Mouse (Mus musculus): Measurements from ENCODE around the gene Slamf1. TPM values are rescaled to one million over a fixed set of nuclear protein-coding genes. Genes with fewer than 3 reads are reported as not detected.

Slamf1 gene
- polyA plus RNA-seq, 1 experiment from 2014 or later: 0.19 TPM

DNA sequence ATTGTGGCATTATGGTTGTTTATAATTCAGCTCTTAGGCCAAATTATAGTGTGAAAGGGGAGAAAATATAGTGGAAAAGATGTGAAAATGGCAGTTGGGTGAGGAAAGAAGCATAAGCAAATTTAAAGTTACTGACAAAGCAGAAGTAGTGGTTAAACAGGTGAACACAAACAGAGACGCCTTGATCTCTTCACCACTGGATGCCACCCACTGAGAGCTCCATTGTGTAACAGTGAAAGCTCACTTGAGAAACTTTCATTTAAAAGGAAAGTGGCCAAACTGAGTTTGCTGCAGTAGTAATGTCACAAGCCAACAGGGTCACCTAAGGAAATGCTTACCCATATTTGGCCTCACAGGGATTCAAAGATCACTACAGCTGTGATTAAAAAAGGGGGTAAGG is 54.4 kb downstream of the Slamf1 start:
- Histone ChIP-seq H3K4me1 (0 out of 2 replicates have a peak, but pooled peaks cover 3% of the 10 kb centered on the region), H3K27me3 (ENCODE audit: poor library complexity, severe bottlenecking) (no peaks in the 10 kb centered on the region), H3K4me3 (no peak overlapping the region), H3K27ac (no peak overlapping the region), H3K9me3 (no peaks in the 10 kb centered on the region), H3K36me3 (replicated peaks) (no peaks in the 10 kb centered on the region)
- DNase-seq (ENCODE audit: extremely low spot score, low spot score): no peak
- WGBS: 6% methylated on average over 1 of the region's 1 CpGs

DNA sequence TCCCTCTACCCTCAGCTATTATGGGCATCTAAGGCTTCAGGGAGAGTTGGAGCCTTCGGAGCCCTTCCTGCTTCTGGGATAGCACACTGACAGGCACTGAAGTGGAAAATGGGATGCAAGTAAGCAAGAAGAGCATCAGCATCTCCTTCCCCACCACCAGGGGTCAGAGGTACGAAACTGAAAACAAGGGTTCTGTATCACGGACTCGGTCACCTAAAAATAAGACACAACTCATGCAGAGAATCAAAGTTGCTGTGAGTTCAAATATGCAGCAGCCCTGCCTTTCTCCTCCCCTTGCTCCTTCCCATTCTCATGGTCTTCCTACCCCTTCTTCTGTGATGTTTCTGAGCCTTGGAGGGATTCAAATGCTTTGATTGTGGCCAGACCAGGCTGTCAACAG is 58.5 kb downstream of the Slamf1 start:
- WGBS: 37% methylated on average over 4 of the region's 4 CpGs
- no peaks in the 10 kb centered on the region for H3K36me3 ChIP-seq (replicated peaks)
- DNase-seq (ENCODE audit: extremely low spot score, low spot score): no peak

DNA sequence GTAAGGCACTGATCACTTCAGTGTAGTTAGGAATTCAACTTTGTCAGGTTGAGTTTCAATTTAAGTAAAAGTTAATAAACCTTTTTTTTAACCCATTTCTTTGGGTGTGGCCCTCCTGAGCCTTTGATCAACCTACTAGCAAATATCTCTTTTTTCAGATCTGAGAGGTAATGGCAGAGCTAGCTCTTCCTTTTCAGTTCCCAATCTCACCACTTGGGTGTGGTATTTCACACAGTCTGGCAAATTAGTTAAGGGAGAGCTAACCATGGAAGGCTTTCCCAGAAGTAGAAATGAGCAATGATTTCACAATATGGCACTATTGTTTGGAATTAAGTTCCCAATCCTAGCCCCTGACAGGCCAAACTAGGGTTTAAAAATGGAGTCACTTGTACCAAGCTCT is 59.2 kb downstream of the Slamf1 start:
- H3K36me3 ChIP-seq (replicated peaks): no peaks in the 10 kb centered on the region
- DNase-seq (ENCODE audit: extremely low spot score, low spot score): no peak
- H3K4me3 ChIP-seq: no peak overlapping the region
- no peaks in the 10 kb centered on the region for H3K27me3 ChIP-seq (ENCODE audit: poor library complexity, severe bottlenecking)
- 0 out of 2 replicates have a peak, but pooled peaks cover 3% of the 10 kb centered on the region for H3K4me1 ChIP-seq
- no peaks in the 10 kb centered on the region for H3K9me3 ChIP-seq
- no peak overlapping the region for H3K27ac ChIP-seq

More for the DNA sequence above, 58.5 kb downstream of the Slamf1 start:
- Histone ChIP-seq H3K27me3 (ENCODE audit: poor library complexity, severe bottlenecking) (no peaks in the 10 kb centered on the region), H3K4me3 (no peak overlapping the region), H3K9me3 (no peaks in the 10 kb centered on the region), H3K27ac (no peak overlapping the region), H3K4me1 (0 out of 2 replicates have a peak, but pooled peaks cover 3% of the 10 kb centered on the region)

DNA sequence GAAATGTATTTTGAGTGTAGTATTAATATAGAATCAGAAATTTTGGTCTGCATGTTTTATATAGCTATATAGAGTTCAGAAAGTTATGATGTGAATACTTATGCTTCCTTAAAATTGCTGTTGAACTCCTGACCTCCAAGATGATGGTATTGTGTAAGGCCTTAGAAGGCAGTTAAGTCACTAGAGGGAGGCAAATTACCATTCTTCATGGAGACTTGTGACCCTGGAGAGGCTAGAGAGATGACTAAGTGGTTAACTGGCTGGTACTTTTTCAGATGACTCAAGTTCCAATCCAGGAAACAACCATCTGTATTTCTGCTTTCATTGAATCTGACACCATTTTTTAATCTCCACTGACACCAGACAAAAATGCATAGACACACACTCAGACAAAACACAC is 60.7 kb downstream of the Slamf1 start:
- Histone ChIP-seq H3K27me3 (ENCODE audit: poor library complexity, severe bottlenecking) (no peaks in the 10 kb centered on the region), H3K9me3 (no peaks in the 10 kb centered on the region), H3K27ac (no peak overlapping the region), H3K36me3 (replicated peaks) (no peaks in the 10 kb centered on the region), H3K4me3 (no peak overlapping the region), H3K4me1 (no peaks in the 10 kb centered on the region)
- DNase-seq (ENCODE audit: extremely low spot score, low spot score): no peak

DNA sequence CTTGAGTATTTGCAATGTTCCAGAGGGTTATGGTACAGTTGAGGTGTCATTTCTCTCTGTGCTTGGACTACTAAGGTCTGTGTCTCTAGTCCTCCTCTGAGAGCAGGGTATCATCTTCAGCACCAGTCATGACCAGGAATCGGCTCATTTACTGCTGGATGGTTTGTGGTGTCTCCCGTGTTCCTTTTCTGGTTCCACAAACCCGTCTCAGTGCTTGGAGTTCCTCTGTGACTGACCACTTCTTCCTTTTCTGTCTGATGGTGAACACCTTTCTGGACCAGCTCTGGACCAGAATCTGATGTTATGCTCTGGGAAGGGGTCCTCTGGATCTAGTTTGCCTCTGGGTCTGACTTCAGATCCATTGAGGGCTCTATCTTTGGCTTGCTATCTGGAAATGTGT is 72.6 kb downstream of the Slamf1 start, which contains the start of gene Cd84:
Cd84 (plus strand) TSS at position 210 of the 400 bp plus-strand sequence.
- Histone ChIP-seq H3K4me1 (no peaks in the 10 kb centered on the region), H3K4me3 (no peak within 1 kb of the TSS), H3K27ac (no peak within 1 kb of the TSS), H3K9me3 (no peaks in the 10 kb centered on the region), H3K36me3 (replicated peaks) (no peaks in the 10 kb centered on the region), H3K27me3 (ENCODE audit: poor library complexity, severe bottlenecking) (no peaks in the 10 kb centered on the region)
- 91% methylated on average over 3 of the region's 3 CpGs for whole genome bisulfite sequencing
- DNase-seq (ENCODE audit: extremely low spot score, low spot score): no peak

DNA sequence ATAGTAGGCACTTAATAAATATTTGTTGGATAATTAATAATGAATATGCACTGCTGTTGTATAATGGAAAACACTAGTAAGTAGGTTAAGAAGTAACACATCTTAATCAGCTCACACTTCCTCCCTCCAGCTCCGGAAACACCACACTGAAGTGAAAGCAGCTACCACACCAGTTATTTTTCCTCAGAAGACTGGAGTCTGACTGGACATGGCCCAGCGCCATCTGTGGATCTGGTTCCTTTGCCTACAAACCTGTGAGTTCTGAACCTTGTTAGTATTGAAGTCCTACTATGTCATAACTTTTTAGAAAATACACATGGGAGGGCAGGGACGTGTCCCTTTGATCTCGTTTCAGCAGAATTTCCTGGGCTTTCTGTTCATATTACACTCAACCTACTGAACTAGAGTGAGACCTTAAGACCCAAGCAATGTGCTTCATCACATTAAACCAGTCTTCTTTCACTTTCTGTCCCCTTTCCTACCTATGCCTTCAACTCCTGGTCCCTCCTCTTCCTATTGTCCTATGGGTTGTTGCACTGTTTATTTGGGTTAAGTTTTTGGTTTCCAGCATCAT is 73.6 kb downstream of the Slamf1 start:
- 89% methylated on average over 4 of the region's 4 CpGs for WGBS
- Histone ChIP-seq H3K27ac (no peak overlapping the region), H3K36me3 (replicated peaks) (no peaks in the 10 kb centered on the region), H3K9me3 (no peaks in the 10 kb centered on the region), H3K27me3 (ENCODE audit: poor library complexity, severe bottlenecking) (no peaks in the 10 kb centered on the region), H3K4me3 (no peak overlapping the region), H3K4me1 (no peaks in the 10 kb centered on the region)
- DNase-seq (ENCODE audit: extremely low spot score, low spot score): no peak

DNA sequence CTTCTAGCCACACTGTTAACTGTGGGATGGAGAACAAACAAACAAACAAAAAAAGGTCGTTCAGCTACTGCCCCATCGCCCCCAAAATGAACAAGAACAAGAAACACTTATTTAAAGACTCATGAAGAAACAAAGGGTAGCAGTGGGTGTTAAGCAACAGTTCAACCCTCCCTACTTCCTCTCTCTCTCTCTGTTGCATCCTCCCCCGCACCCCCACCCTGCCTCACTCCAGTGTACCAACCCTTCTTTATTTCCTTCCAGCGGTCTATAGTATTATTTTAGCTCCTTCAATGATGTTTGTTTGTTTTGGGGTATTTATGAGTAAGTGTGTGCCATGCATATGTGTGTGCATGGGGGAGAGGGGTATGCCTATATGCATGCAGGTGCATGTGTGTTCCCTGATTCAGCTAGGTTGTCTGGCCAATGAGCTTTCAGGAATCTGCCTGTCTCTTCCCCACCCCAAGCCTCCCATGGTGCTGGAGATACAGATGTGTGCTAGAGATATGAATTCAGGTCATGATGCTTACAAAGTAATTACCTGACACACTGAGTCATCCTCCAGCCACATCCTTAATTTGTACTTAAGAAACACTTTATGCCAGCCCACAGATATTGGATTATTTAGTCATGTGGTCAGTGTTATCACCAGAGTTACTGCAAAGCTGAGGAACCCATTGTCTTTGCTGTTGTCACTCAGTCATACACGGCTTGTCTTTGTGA is 78.3 kb downstream of the Slamf1 start:
- Histone ChIP-seq H3K4me3 (no peak overlapping the region), H3K4me1 (no peaks in the 10 kb centered on the region), H3K27ac (no peak overlapping the region), H3K9me3 (no peaks in the 10 kb centered on the region), H3K36me3 (replicated peaks) (no peaks in the 10 kb centered on the region), H3K27me3 (ENCODE audit: poor library complexity, severe bottlenecking) (no peaks in the 10 kb centered on the region)
- DNase-seq (ENCODE audit: extremely low spot score, low spot score): no peak
- WGBS: 82% methylated on average over 5 of the region's 5 CpGs

DNA sequence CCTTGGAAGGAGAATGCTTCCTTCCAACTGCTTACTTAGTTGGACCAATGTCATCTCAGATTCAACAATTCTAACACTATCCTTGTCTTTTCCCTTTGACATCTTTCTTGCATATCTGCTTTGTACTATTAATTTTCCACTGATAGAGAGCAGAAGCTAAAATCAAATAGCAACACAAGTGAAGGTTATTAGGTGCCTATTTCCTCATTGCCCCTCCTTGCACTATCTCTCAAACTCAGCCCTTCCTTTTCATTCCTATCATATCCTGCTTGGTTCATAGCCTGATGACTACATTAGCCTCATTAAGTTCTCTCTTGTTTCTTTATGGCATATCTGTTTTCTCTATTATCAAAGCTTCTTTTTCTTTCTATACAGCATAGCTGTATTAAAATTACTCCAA is 81.3 kb downstream of the Slamf1 start:
- DNase-seq (ENCODE audit: extremely low spot score, low spot score): no peak
- Histone ChIP-seq H3K36me3 (replicated peaks) (no peaks in the 10 kb centered on the region), H3K4me3 (no peak overlapping the region), H3K27ac (no peak overlapping the region), H3K27me3 (ENCODE audit: poor library complexity, severe bottlenecking) (no peaks in the 10 kb centered on the region), H3K4me1 (no peaks in the 10 kb centered on the region), H3K9me3 (no peaks in the 10 kb centered on the region)

DNA sequence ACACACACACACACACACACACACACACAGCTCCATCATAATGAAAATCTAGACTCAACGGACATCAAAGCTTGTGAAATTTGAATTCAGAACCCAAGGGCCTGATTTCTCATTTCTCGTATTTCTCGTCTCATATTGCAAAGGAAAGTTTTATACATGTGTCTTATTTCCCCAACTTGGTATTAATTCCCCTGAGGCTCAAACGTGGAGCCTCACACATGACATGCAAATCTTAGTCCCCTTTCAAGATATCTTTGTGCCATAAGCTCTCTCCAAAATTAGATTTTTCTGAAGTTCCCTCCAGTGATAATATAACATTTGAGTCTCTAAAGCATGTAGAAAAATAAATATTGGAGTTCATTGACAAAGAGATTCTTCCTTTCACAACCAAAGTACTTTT is 81.8 kb downstream of the Slamf1 start:
- Histone ChIP-seq H3K36me3 (replicated peaks) (no peaks in the 10 kb centered on the region), H3K27ac (no peak overlapping the region), H3K9me3 (no peaks in the 10 kb centered on the region), H3K4me3 (no peak overlapping the region), H3K4me1 (no peaks in the 10 kb centered on the region), H3K27me3 (ENCODE audit: poor library complexity, severe bottlenecking) (no peaks in the 10 kb centered on the region)
- no peak for DNase-seq (ENCODE audit: extremely low spot score, low spot score)
- 82% methylated on average over 4 of the region's 4 CpGs for WGBS

DNA sequence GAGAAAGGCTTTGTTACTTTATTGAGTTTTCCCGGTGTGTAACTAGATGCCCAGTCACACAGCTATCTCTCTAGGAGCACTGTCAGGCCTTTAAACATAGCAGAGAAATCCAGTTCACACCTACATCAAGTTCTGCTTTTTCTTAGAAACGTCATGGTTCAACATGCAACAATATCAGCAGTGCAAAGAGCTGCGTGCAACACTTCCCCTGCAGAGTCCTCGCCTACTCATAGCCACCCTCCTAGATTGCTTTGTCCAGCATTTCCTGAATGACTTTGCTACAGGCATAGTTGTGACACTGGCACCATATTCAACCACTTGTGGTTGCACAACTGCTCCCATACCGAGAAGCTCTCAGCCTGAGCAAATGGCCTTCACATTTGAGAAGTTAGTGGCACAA is 82.5 kb downstream of the Slamf1 start:
- H3K4me1 ChIP-seq: no peaks in the 10 kb centered on the region
- H3K36me3 ChIP-seq (replicated peaks): no peaks in the 10 kb centered on the region
- H3K27me3 ChIP-seq (ENCODE audit: poor library complexity, severe bottlenecking): no peaks in the 10 kb centered on the region
- H3K9me3 ChIP-seq: no peaks in the 10 kb centered on the region
- WGBS: 89% methylated on average over 5 of the region's 5 CpGs
- H3K27ac ChIP-seq: no peak overlapping the region
- H3K4me3 ChIP-seq: no peak overlapping the region
- no peak for DNase-seq (ENCODE audit: extremely low spot score, low spot score)

Other genes starting within 250 kb of the Slamf1 start
- not detected in 2 replicates for gene Itln1, start 231.8 kb upstream of the Slamf1 start, polyA plus RNA-seq (2016; fragmentation: Nextera tagmentation; extraction: Ambion mirVana)
- not detected in 2 replicates for gene Cd244a, start 207.9 kb upstream of the Slamf1 start, polyA plus RNA-seq (2016; fragmentation: Nextera tagmentation; extraction: Ambion mirVana)
- not detected in 2 replicates for gene Ly9, start 159.7 kb upstream of the Slamf1 start, polyA plus RNA-seq (2016; fragmentation: Nextera tagmentation; extraction: Ambion mirVana)
- gene Slamf7, start 114.1 kb upstream of the Slamf1 start, polyA plus RNA-seq (2016; fragmentation: Nextera tagmentation; extraction: Ambion mirVana): not detected in 2 replicates
- 0.31 TPM in 1 of 2 replicates, not detected in the other for gene Cd48, start 85.1 kb upstream of the Slamf1 start, polyA plus RNA-seq (2016; fragmentation: Nextera tagmentation; extraction: Ambion mirVana)
- gene Cd84, start 72.6 kb downstream of the Slamf1 start, polyA plus RNA-seq (2016; fragmentation: Nextera tagmentation; extraction: Ambion mirVana): 0.42 and 0.46 TPM in 2 replicates
- not detected in 2 replicates for gene Gm10521, start 128.5 kb downstream of the Slamf1 start, polyA plus RNA-seq (2016; fragmentation: Nextera tagmentation; extraction: Ambion mirVana)
- 0.11 and 0.15 TPM in 2 replicates for gene Slamf6, start 150.4 kb downstream of the Slamf1 start, polyA plus RNA-seq (2016; fragmentation: Nextera tagmentation; extraction: Ambion mirVana)